Mouse (Mus musculus) embryonic facial prominence, embryonic 13.5 days (tissue): ENCODE measurements around the gene Gm21294. TPM values are rescaled to one million over a fixed set of nuclear protein-coding genes. Genes with fewer than 3 reads are reported as not detected.
"Not testable (repeated sequence)": the region's sequence is repeated elsewhere in the genome, so short reads cannot be mapped to it uniquely, and the experiment has no call there.

Experiments used
- ATAC-seq: fragments of 200-750 bp; cut with Nextera tagmentation; 2 replicates; pipeline ENCODE4 v1.8.0; 2017; ENCODE audit warnings: low read depth; ENCODE audit not compliant: insufficient number of reproducible peaks, insufficient read depth, low FRiP score, low TSS enrichment
- H3K27ac ChIP-seq: fragments of 300-500 bp; sonication (generic); 2 replicates; pipeline ENCODE4 v1.5.1; 2015; ENCODE audit warnings: moderate library complexity, mild to moderate bottlenecking, inconsistent platforms
- H3K27me3 ChIP-seq: fragments of 300-500 bp; sonication (generic); 2 replicates; pipeline ENCODE4 v1.6.1; 2015; ENCODE audit warnings: mild to moderate bottlenecking, inconsistent platforms
- H3K36me3 ChIP-seq: fragments of 300-500 bp; sonication (generic); 2 replicates; pipeline ENCODE4 v1.6.1; 2015; ENCODE audit warnings: mild to moderate bottlenecking, inconsistent platforms
- H3K4me1 ChIP-seq: fragments of 300-500 bp; sonication (generic); 2 replicates; pipeline ENCODE4 v1.6.1; 2015; ENCODE audit warnings: inconsistent platforms
- H3K4me2 ChIP-seq: fragments of 300-500 bp; sonication (generic); 2 replicates; pipeline ENCODE4 v1.6.1; 2015; ENCODE audit warnings: moderate library complexity, mild to moderate bottlenecking, inconsistent platforms
- H3K4me3 ChIP-seq: fragments of 300-500 bp; sonication (generic); 2 replicates; pipeline ENCODE4 v1.5.1; 2015; ENCODE audit warnings: mild to moderate bottlenecking, inconsistent platforms
- H3K9ac ChIP-seq: fragments of 300-500 bp; sonication (generic); 2 replicates; pipeline ENCODE4 v1.6.1; 2015; ENCODE audit warnings: mild to moderate bottlenecking, inconsistent platforms
- H3K9me3 ChIP-seq: fragments of 300-500 bp; sonication (generic); 2 replicates; pipeline ENCODE4 v1.6.1; 2016; ENCODE audit warnings: inconsistent platforms
- WGBS: fragments of 180-500 bp; shearing (Covaris S2); methylation state at CpG from one replicate; pipeline ENCODE4 v1.1.7; 2015; ENCODE audit warnings: mixed read lengths; 5-methylcytosine and 5-hydroxymethylcytosine counted together
- polyA plus RNA-seq: library from polyadenylated mRNA; unstranded; fragments of >200 nt; fragmentation: Nextera tagmentation; extraction: Ambion mirVana; gene quantifications from 2 replicates; pipeline ENCODE4 v1.2.1, GENCODE M21; 2015

Gm21294 gene
- not detected in 2 replicates for polyA plus RNA-seq

GRCm38 (mm10) chrY:89052506-89052905 is at the start of gene Gm21294:
Gene Gm21294 (plus strand): TSS chrY:89052806.
- not testable (repeated sequence) for ATAC-seq, H3K36me3 ChIP-seq

GRCm38 (mm10) chrY:89126246-89126645 is 73.6 kb downstream of the Gm21294 start:
- not testable (repeated sequence) for H3K36me3 ChIP-seq, ATAC-seq, H3K4me1 ChIP-seq, H3K27me3 ChIP-seq, H3K9ac ChIP-seq, H3K9me3 ChIP-seq, H3K27ac ChIP-seq, H3K4me2 ChIP-seq, H3K4me3 ChIP-seq
- 93% methylated on average over 5 of the region's 21 CpGs for WGBS

More at GRCm38 (mm10) chrY:89052506-89052905, at the start of gene Gm21294:
- H3K9ac ChIP-seq, H3K27ac ChIP-seq, H3K4me2 ChIP-seq, H3K9me3 ChIP-seq, H3K27me3 ChIP-seq, H3K4me3 ChIP-seq, H3K4me1 ChIP-seq: not testable (repeated sequence)
- no CpG with 5 or more reads among the region's 5 CpGs for WGBS
